Mouse (Mus musculus) midbrain, postnatal 0 days (tissue): ENCODE measurements around the gene Tff3. TPM values are rescaled to one million over a fixed set of nuclear protein-coding genes. Genes with fewer than 3 reads are reported as not detected.

Source experiments
- ATAC-seq: fragments of 200-750 bp; cut with Nextera tagmentation; 2 replicates; pipeline ENCODE4 v1.8.0; 2017; ENCODE audit warnings: moderate number of reproducible peaks, mild to moderate bottlenecking, moderate TSS enrichment, moderate library complexity; ENCODE audit not compliant: low FRiP score
- DNase-seq: peaks from one replicate; pipeline ENCODE4 v3.0.0-alpha.2; 2015; ENCODE audit warnings: low spot score
- H3K27ac ChIP-seq: fragments of 300-500 bp; sonication (generic); 2 replicates; pipeline ENCODE4 v1.5.1; 2014; ENCODE audit warnings: low read depth, mild to moderate bottlenecking, low read length, mixed read lengths
- H3K27me3 ChIP-seq: fragments of 300-500 bp; sonication (generic); 2 replicates; pipeline ENCODE4 v1.6.1; 2014; ENCODE audit warnings: low read length, control low read depth, mixed read lengths; ENCODE audit not compliant: insufficient read depth
- H3K36me3 ChIP-seq: fragments of 300-500 bp; sonication (generic); 2 replicates; pipeline ENCODE4 v1.6.1; 2014; ENCODE audit warnings: low read length, control low read depth, mixed read lengths; ENCODE audit not compliant: insufficient read depth
- H3K4me1 ChIP-seq: fragments of 300-500 bp; sonication (generic); 2 replicates; pipeline ENCODE4 v1.6.1; 2014; ENCODE audit warnings: mild to moderate bottlenecking, control low read depth, antibody characterized with exemption, low read length, mixed read lengths; ENCODE audit not compliant: insufficient read depth
- H3K4me2 ChIP-seq: fragments of 300-500 bp; sonication (generic); 2 replicates; pipeline ENCODE4 v1.6.1; 2014; ENCODE audit warnings: low read depth, mild to moderate bottlenecking, low read length, mixed read lengths; ENCODE audit not compliant: poor library complexity, severe bottlenecking
- H3K4me3 ChIP-seq: fragments of 300-500 bp; sonication (generic); 2 replicates; pipeline ENCODE4 v1.5.1; 2014; ENCODE audit warnings: low read depth, mild to moderate bottlenecking, low read length, moderate library complexity
- H3K9ac ChIP-seq: fragments of 300-500 bp; sonication (generic); replicated peaks from 2 replicates; pipeline ENCODE4 v1.6.1; 2014; ENCODE audit warnings: mild to moderate bottlenecking, low read length, moderate library complexity, mixed read lengths; ENCODE audit not compliant: poor library complexity, severe bottlenecking
- H3K9me3 ChIP-seq: fragments of 300-500 bp; sonication (generic); 2 replicates; pipeline ENCODE4 v1.6.1; 2016; ENCODE audit warnings: low read length, control low read depth
- CTCF ChIP-seq: IDR thresholded peaks from 2 replicates; pipeline ENCODE4 v1.5.1; 2016; ENCODE audit warnings: antibody characterized with exemption, mild to moderate bottlenecking
- WGBS: fragments of 180-500 bp; shearing (Covaris S2); extraction: QIAGEN DNeasy Blood & Tissue Kit; methylation state at CpG from one replicate; pipeline ENCODE4 v1.1.7; 2014; 5-methylcytosine and 5-hydroxymethylcytosine counted together
- polyA plus RNA-seq: library from polyadenylated mRNA; unstranded; fragments of >200 nt; fragmentation: Nextera tagmentation; extraction: Ambion mirVana; gene quantifications from 2 replicates; pipeline ENCODE4 v1.2.1, GENCODE M21; 2015
- total RNA-seq: library from RNA; depleted of rRNA; stranded (reverse); fragments of >200 nt; gene quantifications from 2 replicates; pipeline ENCODE4 v1.2.3, GENCODE M21; 2014

Tff3 gene
- total and polyA plus RNA-seq, 2 experiments from 2014 or later: 0.83 TPM; not detected in 1

DNA sequence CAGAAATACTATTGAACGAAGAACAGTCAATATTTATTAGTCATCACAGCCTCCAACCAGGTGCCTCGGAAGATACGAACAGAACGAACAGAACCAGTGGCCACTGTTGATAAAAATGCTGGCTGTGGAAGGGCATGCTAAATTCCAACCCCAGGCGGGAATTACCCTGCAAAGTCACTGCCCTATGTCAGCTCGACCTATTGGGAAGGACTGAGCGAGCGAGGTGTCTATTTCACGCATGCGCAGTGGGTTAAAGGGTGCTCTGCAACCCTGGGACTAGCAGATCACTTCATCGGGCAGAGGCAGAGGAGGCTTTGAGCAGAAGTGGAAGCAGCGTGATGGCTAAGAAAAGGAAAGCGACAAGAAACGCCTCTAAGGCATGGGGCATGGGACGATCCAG is 4.3 kb upstream of the Tff3 start:
- 89% methylated on average over 15 of the region's 15 CpGs for WGBS
- Histone ChIP-seq H3K9me3 (no peaks in the 10 kb centered on the region), H3K4me1 (no peaks in the 10 kb centered on the region), H3K4me3 (no peak overlapping the region), H3K9ac (no peak overlapping the region), H3K36me3 (no peaks in the 10 kb centered on the region), H3K27me3 (no peaks in the 10 kb centered on the region), H3K4me2 (no peak overlapping the region), H3K27ac (no peak overlapping the region)
- DNase-seq (no peak), ATAC-seq (no peak)
- TF ChIP-seq CTCF: no peak

DNA sequence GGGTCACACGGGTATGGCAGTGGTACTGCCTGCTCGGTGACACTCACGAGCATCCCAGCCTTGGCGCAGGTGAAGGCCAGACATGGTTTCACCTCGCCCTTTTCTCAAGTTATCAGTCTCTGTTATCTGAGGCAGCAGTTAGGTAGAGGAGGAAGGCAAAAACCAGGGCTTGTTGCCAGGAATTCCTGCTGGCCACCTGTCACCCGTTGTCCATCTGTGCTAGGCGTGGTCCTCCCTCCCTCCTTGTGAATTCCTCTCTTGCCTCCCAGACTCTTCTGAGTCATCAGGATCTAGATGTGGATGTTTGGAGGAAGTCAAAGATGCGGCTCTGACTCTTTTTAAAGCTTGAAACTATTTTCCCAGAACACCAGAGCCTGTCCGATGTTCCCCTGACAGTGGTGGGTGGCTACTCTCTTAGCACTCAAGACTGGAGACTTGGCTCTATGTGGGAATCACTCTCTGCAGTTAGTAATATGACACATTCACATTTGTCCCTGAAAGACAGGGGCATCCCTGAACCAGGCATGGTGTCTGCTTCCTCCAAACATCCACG is 1.9 kb upstream of the Tff3 start:
- Histone ChIP-seq H3K4me1 (no peaks in the 10 kb centered on the region), H3K27me3 (no peaks in the 10 kb centered on the region), H3K36me3 (no peaks in the 10 kb centered on the region), H3K9me3 (no peaks in the 10 kb centered on the region), H3K4me3 (no peak overlapping the region), H3K4me2 (no peak overlapping the region), H3K9ac (no peak overlapping the region), H3K27ac (no peak overlapping the region)
- DNase-seq (peak; percentile 31), ATAC-seq (no peak)
- 90% methylated on average over 10 of the region's 10 CpGs for WGBS
- TF ChIP-seq CTCF: no peak

DNA sequence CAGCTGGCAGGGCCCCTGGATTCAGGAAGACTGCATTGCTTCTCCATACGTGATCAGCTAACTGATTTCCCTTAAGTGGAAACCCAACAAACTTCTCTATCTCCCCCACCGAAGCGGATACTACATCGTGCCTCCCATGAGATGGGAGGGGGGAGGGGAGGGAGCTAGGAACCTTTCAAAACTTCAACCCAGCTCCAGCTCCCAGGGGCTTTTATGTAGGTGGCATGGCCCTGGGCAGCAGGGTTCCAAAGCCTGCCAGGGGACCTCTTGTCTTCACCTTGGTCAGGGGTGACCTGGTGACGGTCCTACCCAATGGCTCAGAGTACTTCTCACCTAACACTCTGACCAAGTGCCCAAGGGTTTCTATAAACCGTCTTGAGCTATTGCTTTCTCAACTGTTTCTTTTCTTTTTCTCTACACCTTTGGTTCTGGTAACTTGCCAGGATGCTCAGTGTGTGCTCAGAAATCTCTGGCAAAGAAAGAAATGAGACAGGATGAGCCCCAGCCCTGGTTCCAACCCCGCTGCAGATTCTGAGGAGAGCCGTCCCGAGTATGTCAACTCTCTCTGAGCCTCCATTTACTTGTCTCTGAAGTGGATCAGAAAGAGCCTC is 633 bp downstream of the Tff3 start:
- Histone ChIP-seq H3K9ac (no peak overlapping the region), H3K4me1 (no peaks in the 10 kb centered on the region), H3K36me3 (no peaks in the 10 kb centered on the region), H3K4me2 (no peak overlapping the region), H3K4me3 (no peak overlapping the region), H3K9me3 (no peaks in the 10 kb centered on the region), H3K27me3 (no peaks in the 10 kb centered on the region), H3K27ac (no peak overlapping the region)
- DNase-seq: no peak
- 84% methylated on average over 9 of the region's 9 CpGs for WGBS
- no peak for TF ChIP-seq CTCF
- no peak for ATAC-seq

DNA sequence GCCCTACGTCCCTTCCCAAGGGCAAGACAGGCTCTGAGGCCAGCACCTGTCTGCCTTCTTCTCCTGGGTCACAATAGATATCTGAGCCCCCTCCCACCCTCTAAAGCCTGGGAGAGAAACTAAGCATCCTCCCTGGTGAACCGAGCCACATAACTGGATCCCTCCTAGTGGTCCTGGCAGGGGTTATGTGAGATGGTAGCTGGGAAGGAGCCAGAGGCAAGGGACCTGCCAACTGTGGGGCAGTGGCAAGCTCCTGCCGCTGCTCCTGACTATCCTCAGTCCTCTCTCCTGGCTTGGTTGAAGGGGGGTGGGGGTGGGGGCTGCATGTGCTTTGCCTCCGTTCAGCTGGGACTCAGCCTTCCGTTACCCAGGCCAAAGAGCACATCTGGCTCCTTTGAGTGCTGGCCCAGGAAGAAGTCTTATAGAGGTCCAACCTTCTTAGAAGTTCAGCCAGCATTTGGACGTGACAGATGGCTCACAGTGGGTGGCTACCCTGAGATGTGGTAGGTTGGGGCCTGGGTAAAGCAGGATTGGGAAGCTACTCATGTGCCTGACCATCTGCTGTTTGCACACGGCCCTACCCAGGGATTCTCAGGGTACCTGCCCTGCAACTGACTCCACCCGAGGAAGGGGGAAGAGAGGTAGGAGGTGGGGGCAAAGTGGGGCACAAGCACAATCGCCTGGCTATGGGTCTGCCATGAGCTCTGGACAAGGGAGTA is 3.7 kb downstream of the Tff3 start:
- H3K9me3 ChIP-seq: no peaks in the 10 kb centered on the region
- no peak overlapping the region for H3K4me2 ChIP-seq
- DNase-seq (peak; percentile 85), ATAC-seq (peak; percentile 49; the same call in 1 of the 2 replicates)
- H3K4me1 ChIP-seq: no peaks in the 10 kb centered on the region
- H3K4me3 ChIP-seq: no peak overlapping the region
- H3K36me3 ChIP-seq: no peaks in the 10 kb centered on the region
- no peak for TF ChIP-seq CTCF
- H3K27ac ChIP-seq: no peak overlapping the region
- no peak overlapping the region for H3K9ac ChIP-seq
- WGBS: 37% methylated on average over 9 of the region's 9 CpGs
- H3K27me3 ChIP-seq: no peaks in the 10 kb centered on the region

DNA sequence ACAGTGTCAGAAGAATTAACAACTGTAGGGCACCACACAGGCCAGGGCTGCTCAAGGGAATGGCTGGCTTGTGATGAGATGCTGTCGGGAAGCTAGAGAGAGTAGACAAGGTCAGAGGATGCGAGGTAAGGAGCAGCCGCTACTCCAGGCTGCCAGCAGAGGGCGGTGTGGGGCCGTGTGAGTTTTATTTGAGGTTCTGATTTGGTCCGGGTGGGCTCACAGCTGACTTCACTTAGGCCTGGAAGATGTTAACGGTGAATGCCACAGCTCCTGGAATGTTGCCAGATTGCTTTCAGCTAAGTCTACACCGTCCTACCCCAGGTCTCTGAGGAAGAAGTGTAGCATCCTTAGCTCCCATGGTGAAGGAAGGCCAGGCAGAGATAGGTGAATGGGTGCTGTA is 7.5 kb downstream of the Tff3 start:
- WGBS: 16% methylated on average over 8 of the region's 8 CpGs
- DNase-seq: peak; percentile 79
- H3K27me3 ChIP-seq: no peaks in the 10 kb centered on the region
- H3K27ac ChIP-seq: no peak overlapping the region
- H3K4me3 ChIP-seq: no peak overlapping the region
- no peaks in the 10 kb centered on the region for H3K9me3 ChIP-seq
- no peak for ATAC-seq
- H3K9ac ChIP-seq: no peak overlapping the region
- peak; percentile 86 for TF ChIP-seq CTCF
- H3K4me1 ChIP-seq: no peaks in the 10 kb centered on the region
- no peak overlapping the region for H3K4me2 ChIP-seq
- H3K36me3 ChIP-seq: 0 out of 2 replicates have a peak, but pooled peaks cover 4% of the 10 kb centered on the region

DNA sequence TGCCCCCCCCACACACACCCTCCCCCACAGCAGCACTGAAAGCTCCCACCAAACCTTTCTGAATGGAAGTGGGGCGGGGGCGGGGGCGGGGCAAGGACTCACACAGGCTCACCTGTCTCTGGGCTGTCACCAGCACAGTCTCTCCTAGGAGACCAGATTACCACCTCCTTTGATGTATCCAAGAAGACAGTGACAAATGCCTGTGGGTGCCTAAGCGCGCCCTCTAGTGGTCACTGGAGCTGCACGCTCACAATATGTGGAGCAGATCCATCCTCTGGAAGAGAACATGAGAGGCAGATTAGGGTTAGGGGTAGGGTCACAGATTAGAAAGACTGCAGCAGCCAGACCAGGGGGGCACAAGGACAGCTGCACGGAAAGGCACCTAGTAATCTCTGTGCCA is 10.0 kb downstream of the Tff3 start:
- Histone ChIP-seq H3K9me3 (no peaks in the 10 kb centered on the region), H3K4me2 (no peak overlapping the region), H3K27ac (no peak overlapping the region), H3K27me3 (no peaks in the 10 kb centered on the region), H3K4me3 (no peak overlapping the region), H3K4me1 (no peaks in the 10 kb centered on the region), H3K36me3 (peaks cover 14% of the 10 kb centered on the region; the same call in 1 of the 2 replicates), H3K9ac (no peak overlapping the region)
- peak; percentile 93 for TF ChIP-seq CTCF
- WGBS: 11% methylated on average over 7 of the region's 7 CpGs
- no peak for ATAC-seq
- peak; percentile 77 for DNase-seq
